In the genomic region with DNA sequence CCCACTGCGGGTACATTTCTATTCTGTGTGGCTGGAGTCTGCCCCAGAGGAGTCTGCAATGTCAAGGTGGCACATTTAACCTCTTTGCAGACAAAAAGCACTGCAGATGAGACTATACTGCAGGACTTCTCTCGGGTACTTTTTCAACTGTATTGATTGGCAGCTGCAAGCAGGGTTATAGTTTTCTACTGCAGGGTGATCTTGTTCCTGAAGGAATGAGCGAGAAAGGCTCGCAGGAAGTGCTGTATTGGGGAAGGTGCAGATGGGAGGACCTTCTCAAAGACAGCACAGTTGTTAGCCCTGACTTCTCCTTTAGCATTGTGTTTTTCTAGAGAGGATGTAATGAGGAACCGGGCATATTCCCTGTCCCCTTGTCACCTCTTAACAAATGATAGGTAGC, we compare ENCODE assay signal across 11 mouse cellular contexts. TPM values are rescaled to one million over a fixed set of nuclear protein-coding genes. Genes with fewer than 3 reads are reported as not detected.
A peak's percentile ranks its signal among the peaks of the same experiment; 100 is the strongest.
DNase-seq lines count a peak whose midpoint lies in the region; ATAC-seq and TF ChIP-seq lines count a peak whose summit lies in the region.
"Had no signal": no experiment of that assay in that cellular context is flagged by ENCODE, and none has a peak within 500 bp of the region (broad histone marks: within the 10 kb centered on the region; RNA-seq: fewer than 3 reads in every experiment).

No protein-coding gene starts in this region.

- no peak for TF ChIP-seq CTCF in cortical plate, adult 2 months (IDR thresholded peaks at IDR 0.05; ENCODE audit: extremely low read depth, insufficient read depth, low read length)

- whole genome bisulfite sequencing in heart, embryonic 16.5 days: 36% methylated on average over 5 of the region's 5 CpGs
- 48% methylated on average over 5 of the region's 5 CpGs for WGBS in midbrain, embryonic 11.5 days

- H3K4me1 ChIP-seq in cortical plate, adult 2 months (ENCODE audit: control insufficient read depth, insufficient read depth, low read length): peaks cover 10% of the 10 kb centered on the region
- H3K4me1 ChIP-seq in heart, embryonic 16.5 days (ENCODE audit: control insufficient read depth, insufficient read depth, low read length): peaks cover 54% of the 10 kb centered on the region
- H3K4me1 ChIP-seq in midbrain, embryonic 11.5 days (ENCODE audit: control insufficient read depth, insufficient read depth, low read length): peaks cover 54% of the 10 kb centered on the region

- H3K4me3 ChIP-seq in cortical plate, adult 2 months (ENCODE audit: insufficient read depth, low read length): peak overlapping the region; percentile 46
- peak overlapping the region; percentile 47 for H3K4me3 ChIP-seq in heart, embryonic 16.5 days (ENCODE audit: low read length)
- no peak overlapping the region for H3K4me3 ChIP-seq in midbrain, embryonic 11.5 days (ENCODE audit: low read depth, low read length)

- H3K27me3 ChIP-seq in heart, embryonic 16.5 days (ENCODE audit: control insufficient read depth, insufficient read depth, low read length): no peaks in the 10 kb centered on the region
- peaks cover 6% of the 10 kb centered on the region for H3K27me3 ChIP-seq in midbrain, embryonic 11.5 days (ENCODE audit: control insufficient read depth, insufficient read depth, low read length)

- peak; percentile 38; the same call in 1 of the 2 replicates for TF ChIP-seq POLR2A in cortical plate, adult 2 months (IDR thresholded peaks at IDR 0.05; ENCODE audit: extremely low read depth, insufficient read depth, low read length)

- peak overlapping the region; percentile 98 for H3K27ac ChIP-seq in cortical plate, adult 2 months (ENCODE audit: insufficient read depth, low read length)
- H3K27ac ChIP-seq in heart, embryonic 16.5 days (ENCODE audit: low read length): peak overlapping the region; percentile 89
- H3K27ac ChIP-seq in midbrain, embryonic 11.5 days (ENCODE audit: low read depth, low read length): no peak overlapping the region

- peak overlapping the region; percentile 73 for H3K9ac ChIP-seq in heart, embryonic 16.5 days (ENCODE audit: low read length)
- H3K9ac ChIP-seq in midbrain, embryonic 11.5 days (ENCODE audit: low read length): no peak overlapping the region

- H3K4me2 ChIP-seq in heart, embryonic 16.5 days (ENCODE audit: low read depth, low read length): peak overlapping the region; percentile 58
- H3K4me2 ChIP-seq in midbrain, embryonic 11.5 days: 0 out of 2 replicates have a peak overlapping the region, but pooled peaks have one; percentile 1

- H3K9me3 ChIP-seq in heart, embryonic 16.5 days (replicated peaks; ENCODE audit: control insufficient read depth, low read length): no peaks in the 10 kb centered on the region
- no peaks in the 10 kb centered on the region for H3K9me3 ChIP-seq in midbrain, embryonic 11.5 days (ENCODE audit: control insufficient read depth, low read length)

- peak; percentile 40 for DNase-seq in heart, adult 8-10 months (ENCODE audit: low spot score)
- no peak for DNase-seq in heart, adult 9 months (ENCODE audit: low spot score in 2 of 2)
- no peak for DNase-seq in midbrain, embryonic 11.5 days (ENCODE audit: low spot score, missing footprints)
- no peak for DNase-seq in right cerebral cortex, postnatal 10 days (ENCODE audit: low spot score in 2 of 2)
- no peak for DNase-seq in gastrocnemius, adult 8-10 months (ENCODE audit: low spot score in 2 of 2)
- DNase-seq in urinary bladder, postnatal 36 days (ENCODE audit: low spot score in 2 of 2): no peak
- DNase-seq: adrenal gland, adult 2 months had no signal

- H3K36me3 ChIP-seq in heart, embryonic 16.5 days (ENCODE audit: control insufficient read depth, insufficient read depth): no peaks in the 10 kb centered on the region
- H3K36me3 ChIP-seq in midbrain, embryonic 11.5 days (ENCODE audit: control insufficient read depth, insufficient read depth, low read length): no peaks in the 10 kb centered on the region

- no peak for ATAC-seq in heart, embryonic 16.5 days (replicated peaks; ENCODE audit: extremely low read depth, insufficient read depth, low FRiP score)
- no peak for ATAC-seq in midbrain, embryonic 11.5 days (ENCODE audit: low FRiP score)
- ATAC-seq: CD4-positive, CD25-positive, alpha-beta regulatory T cell, adult 4 months had no signal

RNA-seq across cellular contexts. Expression of a gene that starts 1.0 kb away (rescaled TPM):
- total RNA-seq in heart, adult 8-10 months (2022): 100 to 1,000 TPM; 165 to 223 (median 203) TPM
- 1,820 and 1,861 TPM in 2 replicates for polyA plus RNA-seq in cortical plate, adult 2 months (2012; rRNA removed)
- polyA plus RNA-seq in heart, embryonic 16.5 days (2015; fragmentation: Nextera tagmentation; extraction: Ambion mirVana): 131 and 161 TPM in 2 replicates
- 49.8 and 58.3 TPM in 2 replicates for polyA plus RNA-seq in midbrain, embryonic 11.5 days (2014; fragmentation: Nextera tagmentation; extraction: Ambion mirVana)
- 100 to 1,000 TPM in 2 of 4 experiments, 10 to 100 TPM in 2; 70.3 to 108 (median 94.1) TPM for total RNA-seq in gastrocnemius, adult 8-10 months (2022)
- polyA plus RNA-seq: CD4-positive, CD25-positive, alpha-beta regulatory T cell, adult 4 months had no signal

RNA-seq across cellular contexts. Expression of a gene that starts 35.1 kb away (rescaled TPM):
- not detected for total RNA-seq in heart, adult 8-10 months (2022)
- 0.25 TPM in 1 of 2 replicates, not detected in the other for polyA plus RNA-seq in cortical plate, adult 2 months (2012; rRNA removed)
- not detected in 2 replicates for polyA plus RNA-seq in heart, embryonic 16.5 days (2015; fragmentation: Nextera tagmentation; extraction: Ambion mirVana)
- polyA plus RNA-seq in midbrain, embryonic 11.5 days (2014; fragmentation: Nextera tagmentation; extraction: Ambion mirVana): 0.29 TPM in 1 of 2 replicates, not detected in the other
- total RNA-seq in gastrocnemius, adult 8-10 months (2022): not detected
- total RNA-seq: adrenal gland, adult 2 months; left cerebral cortex, postnatal 25 days had no signal
- polyA plus RNA-seq: adrenal gland, adult 2 months; CD4-positive, CD25-positive, alpha-beta regulatory T cell, adult 4 months had no signal

RNA-seq across cellular contexts. Expression of a gene that starts 58.0 kb away (rescaled TPM):
- not detected for total RNA-seq in heart, adult 8-10 months (2022)
- polyA plus RNA-seq in cortical plate, adult 2 months (2012; rRNA removed): 0.02 TPM in 1 of 2 replicates, not detected in the other
- not detected in 2 replicates for polyA plus RNA-seq in heart, embryonic 16.5 days (2015; fragmentation: Nextera tagmentation; extraction: Ambion mirVana)
- not detected in 2 replicates for polyA plus RNA-seq in midbrain, embryonic 11.5 days (2014; fragmentation: Nextera tagmentation; extraction: Ambion mirVana)
- total RNA-seq in gastrocnemius, adult 8-10 months (2022): not detected
- total RNA-seq: adrenal gland, adult 2 months; left cerebral cortex, postnatal 25 days had no signal
- polyA plus RNA-seq: adrenal gland, adult 2 months; CD4-positive, CD25-positive, alpha-beta regulatory T cell, adult 4 months had no signal

Comparison
In these comparisons a context has a peak if more than half of its experiments do, and no peak if none do; other contexts are left out.
1. RNA of a gene that starts 1.0 kb away (polyA plus RNA-seq): 1,820 to 1,861 TPM in cortical plate, adult 2 months; 131 to 161 TPM in heart, embryonic 16.5 days and 49.8 to 58.3 TPM in midbrain, embryonic 11.5 days; every median in the first group is over 10 times any median in the second.